Mouse (Mus musculus): ENCODE measurements at regions not wholly inside any gene's neighbourhood (a gene's known extent, or its start where the extent isn't known, plus 50 kb on each side); places are given as distances from the start of the nearest gene placed in this dataset.

DNA sequence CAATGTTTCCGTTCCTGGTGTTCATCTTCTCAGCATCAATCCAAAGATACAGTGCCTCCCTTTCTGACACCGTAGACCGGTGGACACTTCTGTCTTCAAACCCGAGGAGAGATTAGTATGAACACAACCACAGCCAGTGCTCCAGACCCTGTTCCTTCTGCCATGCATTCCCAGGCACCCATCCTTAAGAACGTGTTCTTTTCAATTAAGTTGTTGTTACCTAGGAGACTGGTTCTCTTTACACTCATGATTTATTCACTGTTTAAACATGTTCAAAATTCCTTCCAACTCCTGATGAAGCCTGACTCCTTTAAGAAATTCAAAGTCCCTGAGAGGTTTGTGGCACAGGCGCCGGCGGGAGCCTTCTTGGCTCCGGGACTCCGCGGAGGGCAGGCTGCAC is 69.5 kb upstream of the Adamts3 start:
- Histone ChIP-seq H3K4me1 (ENCODE audit: control insufficient read depth, insufficient read depth, low read length) (no peaks in the 10 kb centered on the region), H3K4me3 (ENCODE audit: insufficient read depth, low read length) (no peak overlapping the region), H3K27ac (ENCODE audit: insufficient read depth, low read length) (no peak overlapping the region)
- no peak for TF ChIP-seq CTCF (IDR thresholded peaks at IDR 0.05; ENCODE audit: extremely low read depth, insufficient read depth, low read length)
- no peak for TF ChIP-seq POLR2A (IDR thresholded peaks at IDR 0.05; ENCODE audit: extremely low read depth, insufficient read depth, low read length)

DNA sequence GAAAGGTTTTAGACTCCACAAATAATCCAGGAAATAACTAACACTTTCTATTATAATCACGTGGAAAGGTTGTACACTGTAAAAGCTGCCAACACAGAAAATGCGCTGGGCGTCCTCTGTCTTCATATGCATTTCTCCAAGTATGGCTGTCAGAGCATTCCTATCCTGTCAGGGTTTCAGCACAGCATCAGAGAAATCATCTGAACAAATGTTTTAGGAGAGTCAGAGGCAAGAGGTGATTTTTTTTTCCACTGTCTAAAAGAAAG is 62.5 kb upstream of the Adamts3 start:
- no peak overlapping the region for H3K27ac ChIP-seq (ENCODE audit: insufficient read depth, low read length)
- no peak for TF ChIP-seq CTCF (IDR thresholded peaks at IDR 0.05; ENCODE audit: extremely low read depth, insufficient read depth, low read length)
- no peak for TF ChIP-seq POLR2A (IDR thresholded peaks at IDR 0.05; ENCODE audit: extremely low read depth, insufficient read depth, low read length)

DNA sequence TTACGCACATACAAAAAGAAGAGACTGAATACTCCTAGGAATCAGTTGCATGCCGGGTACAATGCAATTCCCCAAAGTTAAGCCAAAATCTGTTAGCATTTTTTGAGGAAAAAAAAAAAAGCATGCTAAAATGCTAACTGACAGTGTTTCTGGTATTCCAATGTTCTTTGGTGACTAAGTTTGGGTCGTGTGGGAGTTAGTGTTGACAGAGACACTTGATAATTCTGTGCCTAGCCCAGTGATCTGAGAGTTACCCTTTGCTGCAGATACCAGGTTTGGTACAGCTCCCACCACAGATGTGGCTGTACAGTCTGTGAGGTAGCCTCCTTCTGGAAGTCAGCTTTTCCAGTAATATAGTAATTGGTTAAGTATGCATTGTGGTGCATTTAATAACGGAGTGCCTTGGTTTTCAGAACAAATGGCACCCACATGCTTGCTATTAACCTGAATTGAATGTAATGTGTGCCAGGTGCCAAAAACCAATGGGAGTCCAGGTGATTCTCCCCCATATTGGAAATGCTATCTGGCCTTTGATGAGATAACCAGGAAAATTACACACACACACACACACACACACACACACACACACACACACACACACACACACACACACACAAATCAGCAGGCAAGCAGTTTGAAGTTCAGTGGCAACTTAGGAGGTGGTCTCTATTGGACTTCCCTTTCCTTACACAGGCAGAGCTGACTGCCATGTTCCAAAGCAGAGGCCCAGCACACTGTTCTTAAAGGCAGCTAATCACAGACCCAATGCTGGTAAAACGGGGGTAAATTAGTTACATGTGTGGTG is 61.9 kb upstream of the Adamts3 start:
- no peak for TF ChIP-seq POLR2A (IDR thresholded peaks at IDR 0.05; ENCODE audit: extremely low read depth, insufficient read depth, low read length)
- no peak for TF ChIP-seq CTCF (IDR thresholded peaks at IDR 0.05; ENCODE audit: extremely low read depth, insufficient read depth, low read length)
- Histone ChIP-seq H3K4me3 (ENCODE audit: insufficient read depth, low read length) (no peak overlapping the region), H3K4me1 (ENCODE audit: control insufficient read depth, insufficient read depth, low read length) (no peaks in the 10 kb centered on the region), H3K27ac (ENCODE audit: insufficient read depth, low read length) (no peak overlapping the region)

More for the DNA sequence above, 62.5 kb upstream of the Adamts3 start:
- Histone ChIP-seq H3K4me3 (ENCODE audit: insufficient read depth, low read length) (no peak overlapping the region), H3K4me1 (ENCODE audit: control insufficient read depth, insufficient read depth, low read length) (no peaks in the 10 kb centered on the region)

DNA sequence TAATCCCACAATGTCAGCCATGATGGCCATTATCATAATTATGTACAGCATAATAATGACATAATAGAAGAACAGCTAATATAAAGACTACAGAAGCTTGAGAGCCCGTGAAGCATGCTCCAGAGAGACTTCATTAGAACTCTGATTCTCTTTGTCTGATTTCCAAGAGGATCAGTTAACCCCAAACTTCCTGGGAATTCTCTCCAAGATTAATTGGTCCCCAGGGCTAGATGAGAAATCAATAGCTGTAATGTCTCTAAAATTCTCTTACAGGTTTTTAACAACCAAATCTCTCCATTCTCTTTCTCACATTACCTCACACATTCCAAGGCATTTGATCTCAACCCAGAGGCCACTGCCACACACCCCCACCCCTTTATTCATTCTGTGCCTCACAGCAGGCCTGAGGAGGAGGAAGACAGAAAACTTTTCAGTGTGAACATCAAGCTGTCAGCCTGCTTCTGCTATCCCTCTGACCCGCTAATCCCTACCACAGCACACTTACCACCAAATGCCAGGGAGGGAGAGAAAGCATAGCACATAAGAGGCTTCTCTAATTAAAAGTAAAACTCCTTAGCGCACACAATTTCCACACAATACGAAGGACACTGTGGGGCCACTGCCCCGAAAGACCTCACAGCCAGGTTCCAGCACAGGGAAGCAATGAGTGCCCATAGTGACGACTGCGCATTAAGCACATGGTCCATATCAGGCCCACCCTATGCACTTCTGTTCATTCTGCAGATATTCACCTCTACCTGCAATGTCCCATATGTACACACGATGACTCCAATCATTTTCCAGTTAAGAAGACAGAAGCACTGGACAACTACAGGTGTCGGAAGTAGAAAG is 60.4 kb upstream of the Adamts3 start:
- Histone ChIP-seq H3K4me3 (ENCODE audit: insufficient read depth, low read length) (no peak overlapping the region), H3K27ac (ENCODE audit: insufficient read depth, low read length) (no peak overlapping the region), H3K4me1 (ENCODE audit: control insufficient read depth, insufficient read depth, low read length) (no peaks in the 10 kb centered on the region)
- TF ChIP-seq CTCF (IDR thresholded peaks at IDR 0.05; ENCODE audit: extremely low read depth, insufficient read depth, low read length) (no peak), POLR2A (IDR thresholded peaks at IDR 0.05; ENCODE audit: extremely low read depth, insufficient read depth, low read length) (no peak)

DNA sequence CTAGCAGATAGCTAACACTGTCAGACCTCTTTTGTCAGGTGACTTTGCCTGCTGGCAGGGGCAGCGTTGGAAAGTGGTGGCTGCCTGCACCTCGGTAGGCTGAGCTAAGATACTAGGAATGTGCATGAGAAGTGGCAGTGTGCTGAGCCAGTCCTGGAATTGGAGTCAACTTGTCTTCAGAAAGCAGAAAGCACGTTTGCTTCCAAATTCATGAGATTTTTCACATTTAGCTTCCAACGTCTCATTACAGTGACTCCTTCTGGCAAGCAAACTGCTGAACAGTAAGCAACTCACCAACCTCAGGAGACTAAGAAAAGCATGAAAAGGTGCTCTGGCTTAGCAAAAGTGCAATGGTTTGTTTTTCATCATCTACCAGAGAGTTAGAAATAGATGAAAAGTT is 59.1 kb upstream of the Adamts3 start:
- TF ChIP-seq POLR2A (IDR thresholded peaks at IDR 0.05; ENCODE audit: extremely low read depth, insufficient read depth, low read length) (no peak), CTCF (IDR thresholded peaks at IDR 0.05; ENCODE audit: extremely low read depth, insufficient read depth, low read length) (no peak)
- Histone ChIP-seq H3K4me1 (ENCODE audit: control insufficient read depth, insufficient read depth, low read length) (no peaks in the 10 kb centered on the region), H3K27ac (ENCODE audit: insufficient read depth, low read length) (no peak overlapping the region), H3K4me3 (ENCODE audit: insufficient read depth, low read length) (no peak overlapping the region)

DNA sequence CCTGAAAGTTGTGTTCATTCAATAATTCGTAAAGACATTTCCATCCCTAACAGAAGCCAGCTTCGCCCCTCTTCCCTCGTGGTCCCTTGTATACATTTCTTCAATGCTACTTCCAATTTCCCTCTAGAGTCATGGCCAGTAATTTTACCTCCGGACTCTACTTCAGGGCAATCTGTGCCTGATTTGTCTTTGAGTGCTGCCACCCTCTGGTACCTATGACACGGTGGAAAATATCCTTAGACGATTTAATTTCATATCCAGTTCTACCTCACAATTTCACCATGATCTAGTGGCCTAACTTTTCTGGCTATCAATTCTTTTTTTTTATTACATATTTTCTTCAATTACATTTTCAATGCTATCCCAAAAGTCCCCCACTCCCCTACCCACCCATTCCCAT is 49.9 kb upstream of the Adamts3 start:
- TF ChIP-seq CTCF (IDR thresholded peaks at IDR 0.05; ENCODE audit: extremely low read depth, insufficient read depth, low read length): 0 out of 2 replicates have a peak, but pooled peaks have one; percentile 9
- no peak for TF ChIP-seq POLR2A (IDR thresholded peaks at IDR 0.05; ENCODE audit: extremely low read depth, insufficient read depth, low read length)
- Histone ChIP-seq H3K4me1 (ENCODE audit: control insufficient read depth, insufficient read depth, low read length) (no peaks in the 10 kb centered on the region), H3K4me3 (ENCODE audit: insufficient read depth, low read length) (no peak overlapping the region), H3K27ac (ENCODE audit: insufficient read depth, low read length) (no peak overlapping the region)

Data from cortical plate, adult 2 months (tissue).